Mouse (Mus musculus): ENCODE measurements around the gene P2ry14.
"Not testable (repeated sequence)": the region's sequence is repeated elsewhere in the genome, so short reads cannot be mapped to it uniquely, and the experiment has no call there.

Gene P2ry14

GRCm38 (mm10) chr3:59145194-59145593 lies 8.2 kb downstream of the P2ry14 start:
- DNase-seq (ENCODE audit: low read depth, low spot score), result no peak

GRCm38 (mm10) chr3:59141507-59142305 lies 11.7 kb downstream of the P2ry14 start:
- DNase-seq (ENCODE audit: low read depth, low spot score), result no peak

- not testable (repeated sequence) for DNase-seq (ENCODE audit: low read depth, low spot score)
Measured at GRCm38 (mm10) chr3:59140941-59141340, 12.5 kb downstream of the P2ry14 start.

GRCm38 (mm10) chr3:59140115-59140514 lies 13.3 kb downstream of the P2ry14 start:
- DNase-seq (ENCODE audit: low read depth, low spot score), result no peak

GRCm38 (mm10) chr3:59139651-59140051 lies 13.8 kb downstream of the P2ry14 start:
- DNase-seq (ENCODE audit: low read depth, low spot score), result no peak

- DNase-seq (ENCODE audit: low read depth, low spot score), result no peak
Measured at GRCm38 (mm10) chr3:59138946-59139468, 14.4 kb downstream of the P2ry14 start.

GRCm38 (mm10) chr3:59135911-59136653 lies 17.3 kb downstream of the P2ry14 start:
- no peak for DNase-seq (ENCODE audit: low read depth, low spot score)

- no peak for DNase-seq (ENCODE audit: low read depth, low spot score)
Measured at GRCm38 (mm10) chr3:59133189-59133588, 20.2 kb downstream of the P2ry14 start.

GRCm38 (mm10) chr3:59131966-59132365 lies 21.5 kb downstream of the P2ry14 start:
- DNase-seq (ENCODE audit: low read depth, low spot score), result no peak

- no peak for DNase-seq (ENCODE audit: low read depth, low spot score)
Measured at GRCm38 (mm10) chr3:59131081-59131480, 22.3 kb downstream of the P2ry14 start.

- DNase-seq (ENCODE audit: low read depth, low spot score), result no peak
Measured at GRCm38 (mm10) chr3:59130431-59130830, 23.0 kb downstream of the P2ry14 start.

GRCm38 (mm10) chr3:59129547-59129946 lies 23.9 kb downstream of the P2ry14 start:
- DNase-seq (ENCODE audit: low read depth, low spot score), result no peak

GRCm38 (mm10) chr3:59128681-59129080 lies 24.7 kb downstream of the P2ry14 start:
- DNase-seq (ENCODE audit: low read depth, low spot score), result no peak

- no peak for DNase-seq (ENCODE audit: low read depth, low spot score)
Measured at GRCm38 (mm10) chr3:59125783-59126555, 27.4 kb downstream of the P2ry14 start.

- no peak for DNase-seq (ENCODE audit: low read depth, low spot score)
Measured at GRCm38 (mm10) chr3:59125022-59125421, 28.4 kb downstream of the P2ry14 start.

GRCm38 (mm10) chr3:59121780-59122449 lies 31.5 kb downstream of the P2ry14 start:
- no peak for DNase-seq (ENCODE audit: low read depth, low spot score)

GRCm38 (mm10) chr3:59121067-59121730 lies 32.2 kb downstream of the P2ry14 start:
- DNase-seq (ENCODE audit: low read depth, low spot score), result no peak

- DNase-seq (ENCODE audit: low read depth, low spot score), result no peak
Measured at GRCm38 (mm10) chr3:59113973-59114517, 39.4 kb downstream of the P2ry14 start.

- DNase-seq (ENCODE audit: low read depth, low spot score), result not testable (repeated sequence)
Measured at GRCm38 (mm10) chr3:59113291-59113690, 40.1 kb downstream of the P2ry14 start.

GRCm38 (mm10) chr3:59111944-59112343 lies 41.5 kb downstream of the P2ry14 start:
- no peak for DNase-seq (ENCODE audit: low read depth, low spot score)

Measured in forelimb bud, embryonic 11.5 days (tissue).